Mouse (Mus musculus): ENCODE measurements around the gene Cfap20. TPM values are rescaled to one million over a fixed set of nuclear protein-coding genes. Genes with fewer than 3 reads are reported as not detected.
"Not testable (repeated sequence)": the region's sequence is repeated elsewhere in the genome, so short reads cannot be mapped to it uniquely, and the experiment has no call there.

The Cfap20 gene
- polyA plus RNA-seq, 1 experiment from 2014 or later, result 145 TPM

DNA sequence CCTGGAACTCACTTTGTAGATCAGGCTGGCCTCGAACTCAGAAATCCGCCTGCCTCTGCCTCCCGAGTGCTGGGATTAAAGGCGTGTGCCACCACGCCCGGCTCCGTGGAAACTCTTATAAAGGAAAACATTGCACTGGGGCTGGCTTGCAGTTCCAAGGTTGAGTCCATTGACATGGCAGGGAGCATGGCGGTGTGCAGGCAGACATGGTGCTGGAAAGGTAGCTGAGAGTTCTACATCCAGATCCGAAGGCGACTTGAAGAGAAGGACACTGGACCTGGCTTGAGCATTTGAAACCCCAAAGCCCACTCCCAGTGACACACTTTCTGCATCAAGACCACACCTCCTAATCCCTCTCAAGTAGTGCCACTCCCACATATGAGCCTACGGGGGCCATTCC, 55.7 kb downstream of the Cfap20 start:
- not testable (repeated sequence) for H3K9me3 ChIP-seq (ENCODE audit: low read length); H3K27ac ChIP-seq (ENCODE audit: low read length); H3K4me3 ChIP-seq (ENCODE audit: low read length); H3K4me1 ChIP-seq (ENCODE audit: insufficient read depth, low read length); H3K4me2 ChIP-seq (replicated peaks; ENCODE audit: low read depth, low read length); ATAC-seq (ENCODE audit: low FRiP score, low TSS enrichment); H3K27me3 ChIP-seq (ENCODE audit: insufficient read depth, low read length); H3K36me3 ChIP-seq (ENCODE audit: insufficient read depth, low read length); H3K9ac ChIP-seq (replicated peaks; ENCODE audit: low read length)
- 97% methylated on average over 11 of the region's 11 CpGs for WGBS

DNA sequence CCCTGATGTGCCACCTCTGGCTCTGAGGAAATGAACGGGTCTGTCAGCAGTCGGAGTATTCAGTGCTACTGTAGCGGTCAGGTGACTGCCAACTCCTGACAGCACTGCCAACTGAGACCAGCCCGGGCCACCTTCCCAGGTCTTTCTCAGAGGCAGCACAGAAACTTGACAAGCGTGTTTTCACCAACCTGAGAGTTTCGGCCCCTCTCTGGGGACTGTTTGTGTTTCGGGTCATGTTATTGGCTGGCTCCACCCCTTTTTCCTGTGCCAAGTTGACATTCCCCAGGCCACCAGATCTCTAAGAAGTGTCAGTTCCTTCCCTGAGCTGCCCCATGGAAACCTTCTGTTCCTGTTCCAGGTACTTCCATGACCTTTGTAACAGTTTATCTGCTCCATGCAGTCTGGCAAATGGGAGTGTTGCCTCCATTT, 56.8 kb downstream of the Cfap20 start:
- H3K9ac ChIP-seq (replicated peaks; ENCODE audit: low read length), result no peak overlapping the region; the same call in 1 of the 2 replicates
- peak; percentile 29; the same call in 1 of the 2 replicates for ATAC-seq (ENCODE audit: low FRiP score, low TSS enrichment)
- no peaks in the 10 kb centered on the region for H3K36me3 ChIP-seq (ENCODE audit: insufficient read depth, low read length)
- H3K4me1 ChIP-seq (ENCODE audit: insufficient read depth, low read length), result no peaks in the 10 kb centered on the region; the same call in 1 of the 2 replicates
- no peaks in the 10 kb centered on the region for H3K27me3 ChIP-seq (ENCODE audit: insufficient read depth, low read length)
- no peak overlapping the region for H3K4me3 ChIP-seq (ENCODE audit: low read length)
- peak overlapping the region; percentile 8; the same call in 1 of the 2 replicates for H3K27ac ChIP-seq (ENCODE audit: low read length)
- H3K4me2 ChIP-seq (replicated peaks; ENCODE audit: low read depth, low read length), result no peak overlapping the region
- no peaks in the 10 kb centered on the region for H3K9me3 ChIP-seq (ENCODE audit: low read length)
- WGBS, result 20% methylated on average over 7 of the region's 7 CpGs

DNA sequence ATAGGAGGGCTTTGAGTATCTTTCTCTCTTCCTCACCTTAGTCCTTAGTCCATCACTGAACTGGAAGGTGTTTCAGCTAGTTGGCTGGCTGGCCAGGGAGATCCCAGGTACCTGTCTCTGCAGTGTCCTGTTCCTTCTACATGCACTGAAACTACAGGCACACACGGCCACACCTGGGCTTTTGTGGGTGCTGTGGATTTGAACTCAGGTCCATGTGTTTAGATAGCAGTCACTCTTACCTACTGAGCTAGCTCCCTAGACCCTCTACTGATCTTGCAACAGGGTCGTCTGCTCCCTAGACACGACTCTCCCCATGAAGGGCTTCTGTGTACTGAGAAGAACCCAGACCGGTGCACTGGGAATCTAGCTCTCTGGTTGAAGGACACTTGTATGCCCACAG, 57.6 kb downstream of the Cfap20 start:
- H3K9me3 ChIP-seq (ENCODE audit: low read length), result no peaks in the 10 kb centered on the region
- H3K4me2 ChIP-seq (replicated peaks; ENCODE audit: low read depth, low read length), result no peak overlapping the region
- H3K4me3 ChIP-seq (ENCODE audit: low read length), result no peak overlapping the region
- 0 out of 2 replicates have a peak, but pooled peaks cover 3% of the 10 kb centered on the region for H3K36me3 ChIP-seq (ENCODE audit: insufficient read depth, low read length)
- no peaks in the 10 kb centered on the region for H3K27me3 ChIP-seq (ENCODE audit: insufficient read depth, low read length)
- no peaks in the 10 kb centered on the region; the same call in 1 of the 2 replicates for H3K4me1 ChIP-seq (ENCODE audit: insufficient read depth, low read length)
- H3K9ac ChIP-seq (replicated peaks; ENCODE audit: low read length), result no peak overlapping the region
- H3K27ac ChIP-seq (ENCODE audit: low read length), result no peak overlapping the region
- ATAC-seq (ENCODE audit: low FRiP score, low TSS enrichment), result no peak
- WGBS, result 88% methylated on average over 4 of the region's 4 CpGs

DNA sequence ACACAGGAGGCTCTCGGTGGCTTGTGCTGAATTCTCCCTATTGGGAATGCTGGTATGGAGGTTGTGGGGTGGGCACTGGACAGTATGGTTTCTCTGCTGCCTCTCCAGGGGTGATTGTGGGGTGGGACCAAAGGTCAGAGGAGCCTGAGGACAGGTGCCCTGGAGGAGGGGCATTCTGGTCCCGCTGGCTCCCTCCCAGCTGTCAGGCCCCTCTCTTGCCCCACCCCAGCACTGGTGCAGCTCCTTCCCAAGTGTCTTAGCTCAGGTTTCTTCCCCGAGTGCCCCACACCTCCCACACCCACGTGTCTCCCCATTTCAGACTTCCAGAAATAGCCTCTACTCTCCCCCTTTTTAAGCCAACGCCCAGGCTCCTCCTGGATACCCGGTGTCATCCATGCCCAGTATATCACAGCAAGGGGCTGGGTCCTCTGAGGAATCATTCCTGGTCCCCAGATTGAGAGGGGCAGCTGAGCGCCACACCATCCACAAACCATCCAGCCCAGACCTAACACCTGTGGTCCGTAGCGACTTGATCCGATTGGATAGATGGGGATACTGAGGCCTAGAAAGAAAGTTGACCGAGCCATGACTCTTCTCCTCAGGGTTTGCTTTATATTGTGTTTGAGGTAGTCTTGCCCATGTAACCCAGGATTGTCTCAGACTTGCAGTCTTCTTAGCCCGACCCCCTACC, 58.2 kb downstream of the Cfap20 start:
- Histone ChIP-seq H3K27me3 (ENCODE audit: insufficient read depth, low read length) (no peaks in the 10 kb centered on the region), H3K4me3 (ENCODE audit: low read length) (no peak overlapping the region), H3K9me3 (ENCODE audit: low read length) (no peaks in the 10 kb centered on the region), H3K9ac (replicated peaks; ENCODE audit: low read length) (no peak overlapping the region), H3K4me1 (ENCODE audit: insufficient read depth, low read length) (no peaks in the 10 kb centered on the region; the same call in 1 of the 2 replicates), H3K36me3 (ENCODE audit: insufficient read depth, low read length) (0 out of 2 replicates have a peak, but pooled peaks cover 3% of the 10 kb centered on the region), H3K27ac (ENCODE audit: low read length) (no peak overlapping the region), H3K4me2 (replicated peaks; ENCODE audit: low read depth, low read length) (no peak overlapping the region)
- ATAC-seq (ENCODE audit: low FRiP score, low TSS enrichment), result no peak
- 68% methylated on average over 12 of the region's 12 CpGs for WGBS

DNA sequence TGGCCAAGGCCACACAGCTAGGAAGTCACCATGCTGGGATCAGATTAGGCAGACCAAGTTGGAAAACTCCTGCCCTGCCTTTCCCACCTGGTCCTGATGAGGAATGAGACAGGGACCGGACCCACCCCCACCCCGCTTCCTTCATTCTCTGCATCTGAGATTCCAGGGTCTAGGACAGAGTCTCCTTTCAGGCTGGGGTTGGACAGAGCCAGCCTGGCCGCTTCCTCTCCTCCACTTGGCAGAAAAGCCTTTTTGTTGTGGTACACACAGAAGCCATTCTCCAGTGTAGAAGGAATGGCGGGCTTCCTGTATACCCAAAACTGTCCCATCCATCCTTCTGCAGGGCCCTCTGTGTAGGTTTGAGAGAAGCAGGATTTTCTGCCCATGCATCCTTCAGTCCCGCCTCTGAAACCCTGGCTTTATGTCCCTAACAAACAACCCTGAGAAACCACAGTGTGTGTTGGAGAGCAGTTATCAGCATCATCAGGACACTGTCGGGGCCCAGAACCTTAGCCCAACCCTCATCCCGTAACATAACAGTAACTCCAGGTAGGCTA, 59.2 kb downstream of the Cfap20 start:
- Histone ChIP-seq H3K27me3 (ENCODE audit: insufficient read depth, low read length) (no peaks in the 10 kb centered on the region), H3K36me3 (ENCODE audit: insufficient read depth, low read length) (0 out of 2 replicates have a peak, but pooled peaks cover 3% of the 10 kb centered on the region), H3K27ac (ENCODE audit: low read length) (no peak overlapping the region), H3K9me3 (ENCODE audit: low read length) (no peaks in the 10 kb centered on the region), H3K9ac (replicated peaks; ENCODE audit: low read length) (no peak overlapping the region), H3K4me3 (ENCODE audit: low read length) (no peak overlapping the region), H3K4me2 (replicated peaks; ENCODE audit: low read depth, low read length) (no peak overlapping the region), H3K4me1 (ENCODE audit: insufficient read depth, low read length) (no peaks in the 10 kb centered on the region; the same call in 1 of the 2 replicates)
- WGBS, result 94% methylated on average over 7 of the region's 7 CpGs
- no peak for ATAC-seq (ENCODE audit: low FRiP score, low TSS enrichment)

DNA sequence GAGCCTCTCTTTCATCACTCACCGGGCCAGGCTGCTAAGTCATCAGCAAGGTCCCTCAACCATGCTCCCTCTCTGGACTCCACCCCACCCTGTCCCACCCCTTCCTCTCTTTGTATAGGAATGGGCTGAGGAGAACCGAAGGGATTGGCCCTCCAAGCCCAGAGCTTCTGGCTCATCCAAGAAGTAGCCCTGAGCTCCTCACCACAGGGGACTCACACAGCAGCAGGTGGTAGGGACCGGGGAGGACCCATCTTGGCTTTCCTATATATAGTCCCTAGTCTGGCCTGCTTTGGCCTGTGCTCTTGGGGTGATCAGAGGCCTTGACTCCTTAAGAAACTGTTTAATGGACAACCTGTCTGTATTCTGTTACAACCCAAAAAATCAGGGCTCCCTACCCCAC, 60.2 kb downstream of the Cfap20 start:
- H3K27me3 ChIP-seq (ENCODE audit: insufficient read depth, low read length), result no peaks in the 10 kb centered on the region
- no peak overlapping the region for H3K27ac ChIP-seq (ENCODE audit: low read length)
- no peak overlapping the region for H3K9ac ChIP-seq (replicated peaks; ENCODE audit: low read length)
- H3K4me1 ChIP-seq (ENCODE audit: insufficient read depth, low read length), result peaks cover 6% of the 10 kb centered on the region
- 74% methylated on average over 3 of the region's 3 CpGs for WGBS
- no peaks in the 10 kb centered on the region for H3K9me3 ChIP-seq (ENCODE audit: low read length)
- ATAC-seq (ENCODE audit: low FRiP score, low TSS enrichment), result no peak
- H3K4me3 ChIP-seq (ENCODE audit: low read length), result no peak overlapping the region
- 0 out of 2 replicates have a peak, but pooled peaks cover 3% of the 10 kb centered on the region for H3K36me3 ChIP-seq (ENCODE audit: insufficient read depth, low read length)
- no peak overlapping the region for H3K4me2 ChIP-seq (replicated peaks; ENCODE audit: low read depth, low read length)

DNA sequence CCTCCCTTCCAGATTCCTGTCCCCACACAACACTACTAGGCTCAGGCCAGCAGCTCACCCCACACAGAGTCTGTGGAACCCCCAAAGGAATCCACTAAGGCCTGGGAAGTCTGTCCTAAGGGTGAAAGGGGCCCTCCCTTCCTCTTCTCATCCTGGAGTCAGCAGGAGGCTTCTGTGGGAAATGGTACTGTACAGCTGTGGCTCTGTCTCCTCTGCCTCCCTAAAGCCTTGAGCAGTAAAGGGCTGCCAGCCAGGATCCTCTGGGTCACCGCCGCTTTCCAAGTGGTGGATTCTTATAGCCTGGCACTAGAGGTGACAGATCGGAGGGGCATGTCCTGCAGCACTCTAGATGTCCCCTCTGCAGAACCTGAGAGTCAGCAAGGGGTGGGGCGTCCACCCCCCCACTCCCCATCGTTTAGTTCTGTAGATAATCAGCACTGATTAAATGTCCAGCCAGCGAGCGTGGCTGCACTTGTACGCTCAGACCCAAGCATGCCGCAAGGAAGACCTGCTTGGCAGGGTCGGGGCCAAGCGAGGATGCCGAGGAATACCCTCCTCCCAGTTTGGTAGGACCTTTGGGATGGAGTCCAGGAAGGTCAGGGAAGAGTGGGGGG, 61.2 kb downstream of the Cfap20 start:
- no peak overlapping the region for H3K4me2 ChIP-seq (replicated peaks; ENCODE audit: low read depth, low read length)
- H3K4me3 ChIP-seq (ENCODE audit: low read length), result no peak overlapping the region
- no peaks in the 10 kb centered on the region for H3K27me3 ChIP-seq (ENCODE audit: insufficient read depth, low read length)
- 0 out of 2 replicates have a peak, but pooled peaks cover 3% of the 10 kb centered on the region for H3K36me3 ChIP-seq (ENCODE audit: insufficient read depth, low read length)
- 62% methylated on average over 12 of the region's 12 CpGs for WGBS
- no peaks in the 10 kb centered on the region for H3K9me3 ChIP-seq (ENCODE audit: low read length)
- H3K9ac ChIP-seq (replicated peaks; ENCODE audit: low read length), result no peak overlapping the region
- ATAC-seq (ENCODE audit: low FRiP score, low TSS enrichment), result no peak
- H3K27ac ChIP-seq (ENCODE audit: low read length), result no peak overlapping the region
- peaks cover 6% of the 10 kb centered on the region for H3K4me1 ChIP-seq (ENCODE audit: insufficient read depth, low read length)

Other genes starting within 250 kb of the Cfap20 start
- 32.5 and 37.7 TPM in 2 replicates for gene Kifc3, start 232.1 kb downstream of the Cfap20 start, polyA plus RNA-seq (2015; fragmentation: Nextera tagmentation; extraction: Ambion mirVana)
- gene Cngb1, start 128.3 kb downstream of the Cfap20 start, polyA plus RNA-seq (2015; fragmentation: Nextera tagmentation; extraction: Ambion mirVana), result 0.64 and 0.85 TPM in 2 replicates
- 0.70 TPM in 1 of 2 replicates, not detected in the other for gene Tepp, start 124.3 kb downstream of the Cfap20 start, polyA plus RNA-seq (2015; fragmentation: Nextera tagmentation; extraction: Ambion mirVana)
- 9.5 and 10.3 TPM in 2 replicates for gene Zfp319, start 102.9 kb downstream of the Cfap20 start, polyA plus RNA-seq (2015; fragmentation: Nextera tagmentation; extraction: Ambion mirVana)
- gene Usb1, start 102.6 kb downstream of the Cfap20 start, polyA plus RNA-seq (2015; fragmentation: Nextera tagmentation; extraction: Ambion mirVana), result 59.0 and 61.7 TPM in 2 replicates
- 8.9 and 9.4 TPM in 2 replicates for gene Mmp15, start 82.6 kb downstream of the Cfap20 start, polyA plus RNA-seq (2015; fragmentation: Nextera tagmentation; extraction: Ambion mirVana)
- 8.0 and 8.7 TPM in 2 replicates for gene Csnk2a2, start 55.2 kb upstream of the Cfap20 start, polyA plus RNA-seq (2015; fragmentation: Nextera tagmentation; extraction: Ambion mirVana)
- 1.2 TPM in 2 replicates for gene Ccdc113, start 99.2 kb upstream of the Cfap20 start, polyA plus RNA-seq (2015; fragmentation: Nextera tagmentation; extraction: Ambion mirVana)
- gene Prss54, start 141.5 kb upstream of the Cfap20 start, polyA plus RNA-seq (2015; fragmentation: Nextera tagmentation; extraction: Ambion mirVana), result not detected in 2 replicates
- gene Gins3, start 198.6 kb upstream of the Cfap20 start, polyA plus RNA-seq (2015; fragmentation: Nextera tagmentation; extraction: Ambion mirVana), result 20.8 and 21.6 TPM in 2 replicates
- 20.1 and 23.7 TPM in 2 replicates for gene Ndrg4, start 242.1 kb upstream of the Cfap20 start, polyA plus RNA-seq (2015; fragmentation: Nextera tagmentation; extraction: Ambion mirVana)